Mouse (Mus musculus) retina, postnatal 7 days (tissue): ENCODE measurements around the gene Eno3.

Experiments used
- DNase-seq: peaks from one replicate; pipeline ENCODE4 v3.0.0-alpha.2; 2012; ENCODE audit warnings: low read depth, low spot score

Eno3 gene

GRCm38 (mm10) chr11:70657573-70657972, 571 bp downstream of the Eno3 start:
- no peak for DNase-seq

GRCm38 (mm10) chr11:70657991-70658390, 989 bp downstream of the Eno3 start:
- DNase-seq, result no peak

GRCm38 (mm10) chr11:70658521-70658920, 1.5 kb downstream of the Eno3 start:
- DNase-seq, result no peak

- no peak for DNase-seq
Observed at GRCm38 (mm10) chr11:70658942-70659341, 1.9 kb downstream of the Eno3 start.

- DNase-seq, result no peak
Observed at GRCm38 (mm10) chr11:70660571-70660970, 3.6 kb downstream of the Eno3 start.

- DNase-seq, result no peak
Observed at GRCm38 (mm10) chr11:70663101-70663500, 6.1 kb downstream of the Eno3 start.

- DNase-seq, result no peak
Observed at GRCm38 (mm10) chr11:70663957-70664356, 7.0 kb downstream of the Eno3 start.

GRCm38 (mm10) chr11:70664741-70665140, 7.7 kb downstream of the Eno3 start:
- DNase-seq, result no peak

GRCm38 (mm10) chr11:70666687-70667086, 9.7 kb downstream of the Eno3 start:
- no peak for DNase-seq

GRCm38 (mm10) chr11:70667271-70668150, 10.5 kb downstream of the Eno3 start:
- DNase-seq, result no peak

- DNase-seq, result no peak
Observed at GRCm38 (mm10) chr11:70668335-70668770, 11.4 kb downstream of the Eno3 start.

GRCm38 (mm10) chr11:70668771-70669505, 11.9 kb downstream of the Eno3 start, which contains the start of gene Spag7:
Spag7 (minus strand) TSS chr11:70669416.
- DNase-seq, result peak; percentile 96

GRCm38 (mm10) chr11:70669582-70670345, 12.8 kb downstream of the Eno3 start:
- no peak for DNase-seq

GRCm38 (mm10) chr11:70670483-70670882, 13.5 kb downstream of the Eno3 start:
- DNase-seq, result no peak

GRCm38 (mm10) chr11:70671333-70672047, 14.5 kb downstream of the Eno3 start:
- peak; percentile 29 for DNase-seq

GRCm38 (mm10) chr11:70674014-70674413, 17.0 kb downstream of the Eno3 start:
- DNase-seq, result no peak

- no peak for DNase-seq
Observed at GRCm38 (mm10) chr11:70674501-70674900, 17.5 kb downstream of the Eno3 start.

- DNase-seq, result no peak
Observed at GRCm38 (mm10) chr11:70678092-70678491, 21.1 kb downstream of the Eno3 start.

- no peak for DNase-seq
Observed at GRCm38 (mm10) chr11:70678576-70678975, 21.6 kb downstream of the Eno3 start.

- DNase-seq, result no peak
Observed at GRCm38 (mm10) chr11:70679361-70679760, 22.4 kb downstream of the Eno3 start.

GRCm38 (mm10) chr11:70679894-70680293, 22.9 kb downstream of the Eno3 start:
- no peak for DNase-seq
